Mouse (Mus musculus) hindbrain, postnatal 0 days (tissue): ENCODE data around the gene Zdhhc17. TPM values are rescaled to one million over a fixed set of nuclear protein-coding genes. Genes with fewer than 3 reads are reported as not detected.

Source experiments
- ATAC-seq: fragments of 200-750 bp; cut with Nextera tagmentation; 2 replicates; pipeline ENCODE4 v1.8.0; 2017; ENCODE audit warnings: mild to moderate bottlenecking, moderate TSS enrichment, moderate library complexity
- DNase-seq: peaks from one replicate; pipeline ENCODE4 v3.0.0-alpha.2; 2015; ENCODE audit warnings: low spot score
- H3K27ac ChIP-seq: fragments of 300-500 bp; sonication (generic); 2 replicates; pipeline ENCODE4 v1.5.1; 2014; ENCODE audit warnings: mild to moderate bottlenecking
- H3K27me3 ChIP-seq: fragments of 300-500 bp; sonication (generic); 2 replicates; pipeline ENCODE4 v1.6.1; 2014; ENCODE audit warnings: low read length, mixed read lengths; ENCODE audit not compliant: insufficient read depth
- H3K36me3 ChIP-seq: fragments of 300-500 bp; sonication (generic); 2 replicates; pipeline ENCODE4 v1.6.1; 2014; ENCODE audit warnings: low read length, mixed read lengths; ENCODE audit not compliant: insufficient read depth
- H3K4me1 ChIP-seq: fragments of 300-500 bp; sonication (generic); 2 replicates; pipeline ENCODE4 v1.6.1; 2014; ENCODE audit warnings: antibody characterized with exemption, low read length, mixed read lengths; ENCODE audit not compliant: insufficient read depth
- H3K4me2 ChIP-seq: fragments of 300-500 bp; sonication (generic); 2 replicates; pipeline ENCODE4 v1.6.1; 2014; ENCODE audit warnings: low read depth, mild to moderate bottlenecking, low read length, moderate library complexity, mixed read lengths
- H3K4me3 ChIP-seq: fragments of 300-500 bp; sonication (generic); 2 replicates; pipeline ENCODE4 v1.5.1; 2014; ENCODE audit warnings: low read length
- H3K9ac ChIP-seq: fragments of 300-500 bp; sonication (generic); replicated peaks from 2 replicates; pipeline ENCODE4 v1.6.1; 2014; ENCODE audit warnings: mild to moderate bottlenecking, low read length, moderate library complexity, mixed read lengths
- H3K9me3 ChIP-seq: fragments of 300-500 bp; sonication (generic); 2 replicates; pipeline ENCODE4 v1.6.1; 2016; ENCODE audit warnings: low read length, mixed read lengths
- CTCF ChIP-seq: IDR thresholded peaks from 2 replicates; pipeline ENCODE4 v1.5.1; 2016; ENCODE audit warnings: antibody characterized with exemption, control low read depth, low read depth
- WGBS: fragments of 180-500 bp; shearing (Covaris S2); extraction: QIAGEN DNeasy Blood & Tissue Kit; methylation state at CpG from one replicate; pipeline ENCODE4 v1.1.7; 2014; 5-methylcytosine and 5-hydroxymethylcytosine counted together
- polyA plus RNA-seq: library from polyadenylated mRNA; unstranded; fragments of >200 nt; fragmentation: Nextera tagmentation; extraction: Ambion mirVana; gene quantifications from 2 replicates; pipeline ENCODE4 v1.2.1, GENCODE M21; 2015
- total RNA-seq: library from RNA; depleted of rRNA; stranded (reverse); fragments of >200 nt; gene quantifications from 2 replicates; pipeline ENCODE4 v1.2.3, GENCODE M21; 2014

Gene Zdhhc17
- total and polyA plus RNA-seq, 2 experiments from 2014 or later = 44.8 to 45.1 TPM

GRCm38 (mm10) chr10:110993249-110993648, 16.7 kb downstream of the Zdhhc17 start:
- ATAC-seq = no peak
- WGBS = 49% methylated on average over 5 of the region's 5 CpGs

GRCm38 (mm10) chr10:110992047-110992431, 17.9 kb downstream of the Zdhhc17 start:
- Histone ChIP-seq H3K27ac (peak overlapping the region; percentile 48), H3K9ac (no peak overlapping the region), H3K9me3 (no peaks in the 10 kb centered on the region), H3K27me3 (no peaks in the 10 kb centered on the region), H3K4me1 (peaks cover 17% of the 10 kb centered on the region), H3K4me3 (no peak overlapping the region), H3K4me2 (no peak overlapping the region), H3K36me3 (no peaks in the 10 kb centered on the region)
- 18% methylated on average over 9 of the region's 9 CpGs for WGBS
- ATAC-seq (peak; percentile 86), DNase-seq (peak; percentile 56)
- no peak for TF ChIP-seq CTCF

More at GRCm38 (mm10) chr10:110993249-110993648, 16.7 kb downstream of the Zdhhc17 start:
- H3K27me3 ChIP-seq = no peaks in the 10 kb centered on the region
- H3K4me3 ChIP-seq = no peak overlapping the region
- no peak overlapping the region for H3K4me2 ChIP-seq
- H3K27ac ChIP-seq = no peak overlapping the region
- peaks cover 17% of the 10 kb centered on the region for H3K4me1 ChIP-seq
- peak; percentile 12 for DNase-seq
- no peak for TF ChIP-seq CTCF
- no peaks in the 10 kb centered on the region for H3K36me3 ChIP-seq
- H3K9me3 ChIP-seq = no peaks in the 10 kb centered on the region
- no peak overlapping the region for H3K9ac ChIP-seq

- WGBS = 75% methylated on average over 6 of the region's 6 CpGs
- no peak for DNase-seq
- no peak overlapping the region for H3K4me2 ChIP-seq
- H3K9me3 ChIP-seq = no peaks in the 10 kb centered on the region
- H3K27me3 ChIP-seq = no peaks in the 10 kb centered on the region
- no peak for TF ChIP-seq CTCF
- H3K9ac ChIP-seq = no peak overlapping the region
- peak; percentile 60 for ATAC-seq
- H3K27ac ChIP-seq = peak overlapping the region; percentile 48; the same call in 1 of the 2 replicates
- no peaks in the 10 kb centered on the region for H3K36me3 ChIP-seq
- H3K4me1 ChIP-seq = peaks cover 17% of the 10 kb centered on the region
- no peak overlapping the region for H3K4me3 ChIP-seq
Observed at GRCm38 (mm10) chr10:110991307-110992046, 18.5 kb downstream of the Zdhhc17 start.

- no peaks in the 10 kb centered on the region for H3K9me3 ChIP-seq
- peak; percentile 54 for TF ChIP-seq CTCF
- H3K4me2 ChIP-seq = no peak overlapping the region
- peak; percentile 52 for DNase-seq
- WGBS = 71% methylated on average over 2 of the region's 2 CpGs
- H3K27me3 ChIP-seq = no peaks in the 10 kb centered on the region
- no peak overlapping the region for H3K9ac ChIP-seq
- no peak overlapping the region for H3K27ac ChIP-seq
- H3K4me3 ChIP-seq = no peak overlapping the region
- no peak for ATAC-seq
- no peaks in the 10 kb centered on the region for H3K36me3 ChIP-seq
- H3K4me1 ChIP-seq = peaks cover 17% of the 10 kb centered on the region
Observed at GRCm38 (mm10) chr10:110989729-110990128, 20.2 kb downstream of the Zdhhc17 start.

- H3K36me3 ChIP-seq = no peaks in the 10 kb centered on the region; the same call in 1 of the 2 replicates
- no peak overlapping the region for H3K27ac ChIP-seq
- H3K4me3 ChIP-seq = no peak overlapping the region
- WGBS = 94% methylated on average over 17 of the region's 17 CpGs
- peaks cover 4% of the 10 kb centered on the region; the same call in 1 of the 2 replicates for H3K4me1 ChIP-seq
- no peak overlapping the region for H3K9ac ChIP-seq
- H3K9me3 ChIP-seq = no peaks in the 10 kb centered on the region
- H3K27me3 ChIP-seq = no peaks in the 10 kb centered on the region
- TF ChIP-seq CTCF = no peak
- no peak for ATAC-seq
- DNase-seq = no peak
- no peak overlapping the region for H3K4me2 ChIP-seq
Observed at GRCm38 (mm10) chr10:110986682-110987081, 23.3 kb downstream of the Zdhhc17 start.

GRCm38 (mm10) chr10:110982771-110983170, 27.2 kb downstream of the Zdhhc17 start:
- H3K36me3 ChIP-seq = peaks cover 4% of the 10 kb centered on the region
- H3K27me3 ChIP-seq = no peaks in the 10 kb centered on the region
- no peaks in the 10 kb centered on the region for H3K9me3 ChIP-seq
- no peak overlapping the region for H3K27ac ChIP-seq
- no peak overlapping the region for H3K4me2 ChIP-seq
- no peaks in the 10 kb centered on the region for H3K4me1 ChIP-seq
- no peak for ATAC-seq
- TF ChIP-seq CTCF = no peak
- WGBS = 89% methylated on average over 4 of the region's 4 CpGs
- DNase-seq = no peak
- H3K4me3 ChIP-seq = no peak overlapping the region
- no peak overlapping the region for H3K9ac ChIP-seq

GRCm38 (mm10) chr10:110980441-110980840, 29.5 kb downstream of the Zdhhc17 start:
- Histone ChIP-seq H3K27ac (no peak overlapping the region), H3K4me1 (no peaks in the 10 kb centered on the region), H3K9me3 (no peaks in the 10 kb centered on the region), H3K9ac (no peak overlapping the region), H3K4me2 (no peak overlapping the region), H3K27me3 (no peaks in the 10 kb centered on the region), H3K36me3 (peaks cover 4% of the 10 kb centered on the region), H3K4me3 (no peak overlapping the region)
- no peak for TF ChIP-seq CTCF
- ATAC-seq (no peak), DNase-seq (no peak)
- WGBS = 93% methylated on average over 6 of the region's 6 CpGs
